7 mouse cellular contexts compared by ENCODE assay signal in the genomic region with DNA sequence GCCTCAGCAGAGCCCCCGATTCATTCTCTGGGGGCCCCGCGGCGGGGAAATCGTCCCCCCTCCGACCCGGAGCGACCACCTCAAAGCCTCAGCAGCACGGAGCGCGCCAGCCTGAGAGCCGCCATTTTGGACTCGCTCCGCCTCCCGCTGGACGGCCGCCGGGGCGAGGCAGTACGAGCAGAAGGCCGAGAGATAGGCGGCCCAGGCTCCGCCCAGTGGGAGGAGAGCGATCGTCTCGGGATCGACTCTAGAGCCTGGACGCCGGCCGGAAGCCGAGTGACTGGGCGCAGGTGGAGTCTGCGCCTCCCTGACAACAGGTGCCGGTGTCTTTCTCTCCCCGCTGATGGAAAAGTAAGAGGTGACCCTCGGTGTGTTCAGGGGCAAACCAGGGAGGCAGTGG. TPM values are rescaled to one million over a fixed set of nuclear protein-coding genes. Genes with fewer than 3 reads are reported as not detected.
DNase-seq lines count a peak whose midpoint lies in the region; ATAC-seq lines count a peak whose summit lies in the region.

A gene (minus strand): TSS at position 136 of the 400 bp plus-strand sequence.

- under 1% methylated on average over 36 of the region's 36 CpGs for WGBS in limb, embryonic 10.5 days
- WGBS in midbrain, embryonic 13.5 days, result under 1% methylated on average over 36 of the region's 36 CpGs

- H3K4me2 ChIP-seq in midbrain, embryonic 13.5 days (replicated peaks), result peak within 1 kb of the TSS; percentile 94

- no peaks in the 10 kb centered on the region for H3K9me3 ChIP-seq in limb, embryonic 10.5 days (replicated peaks)
- H3K9me3 ChIP-seq in midbrain, embryonic 13.5 days, result no peaks in the 10 kb centered on the region

- DNase-seq in adrenal gland, adult 8-10 months, result peak; percentile 90
- DNase-seq in embryo, embryonic 9.5 days (ENCODE audit: extremely low spot score), result peak; percentile 88
- DNase-seq in kidney, adult 11 months, result peak; percentile 92
- peak; percentile 92 for DNase-seq in limb, embryonic 10.5 days (ENCODE audit: low spot score)
- peak; percentile 87 for DNase-seq in spleen, adult 12 weeks (ENCODE audit: low spot score)

- peak; percentile 93 for ATAC-seq in granulocyte monocyte progenitor cell, adult 5-6 weeks (replicated peaks; ENCODE audit: poor library complexity, severe bottlenecking)
- ATAC-seq in midbrain, embryonic 13.5 days, result peak; percentile 95

- peaks cover 15% of the 10 kb centered on the region for H3K4me1 ChIP-seq in limb, embryonic 10.5 days
- H3K4me1 ChIP-seq in midbrain, embryonic 13.5 days (replicated peaks), result peaks cover 26% of the 10 kb centered on the region

- peak within 1 kb of the TSS; percentile 85 for H3K9ac ChIP-seq in midbrain, embryonic 13.5 days (replicated peaks)

- no peaks in the 10 kb centered on the region for H3K27me3 ChIP-seq in limb, embryonic 10.5 days (ENCODE audit: low read depth, poor library complexity, severe bottlenecking)
- no peaks in the 10 kb centered on the region for H3K27me3 ChIP-seq in midbrain, embryonic 13.5 days

- peak within 1 kb of the TSS; percentile 97 for H3K4me3 ChIP-seq in limb, embryonic 10.5 days
- H3K4me3 ChIP-seq in midbrain, embryonic 13.5 days (replicated peaks), result peak within 1 kb of the TSS; percentile 99

- H3K36me3 ChIP-seq in limb, embryonic 10.5 days, result peaks cover 5% of the 10 kb centered on the region; the same call in 1 of the 2 replicates
- 0 out of 2 replicates have a peak, but pooled peaks cover 2% of the 10 kb centered on the region for H3K36me3 ChIP-seq in midbrain, embryonic 13.5 days

- peak within 1 kb of the TSS; percentile 93 for H3K27ac ChIP-seq in limb, embryonic 10.5 days
- peak within 1 kb of the TSS; percentile 67 for H3K27ac ChIP-seq in midbrain, embryonic 13.5 days

RNA-seq across cellular contexts. Expression of the gene that starts here (rescaled TPM):
- total RNA-seq in adrenal gland, adult 8-10 months (2022), result 10 to 100 TPM; 11.8 to 12.7 (median 12.4) TPM
- total RNA-seq in granulocyte monocyte progenitor cell, adult 5-6 weeks (2014; fragmentation: Nextera tagmentation), result 17.3 and 21.4 TPM in 2 replicates
- total RNA-seq in granulocyte monocyte progenitor cell, adult 5-6 weeks (2017), result 8.7 and 9.0 TPM in 2 replicates
- 15.1 and 16.3 TPM in 2 replicates for polyA plus RNA-seq in limb, embryonic 10.5 days (2016; fragmentation: Nextera tagmentation; extraction: Ambion mirVana)
- 16.4 and 18.0 TPM in 2 replicates for polyA plus RNA-seq in midbrain, embryonic 13.5 days (2015; fragmentation: Nextera tagmentation; extraction: Ambion mirVana)

Comparison
In these comparisons a context has a peak if more than half of its experiments do, and no peak if none do; other contexts are left out.
1. Peak in every context shown above with its lines: DNase-seq, ATAC-seq, H3K4me3 ChIP-seq and H3K27ac ChIP-seq.